Mouse (Mus musculus) neural tube, embryonic 14.5 days (tissue): Measurements from ENCODE around the gene Sdhaf4. TPM values are rescaled to one million over a fixed set of nuclear protein-coding genes. Genes with fewer than 3 reads are reported as not detected.
"Not testable (repeated sequence)": the region's sequence is repeated elsewhere in the genome, so short reads cannot be mapped to it uniquely, and the experiment has no call there.

ENCODE experiments used
- ATAC-seq: fragments of 200-750 bp; cut with Nextera tagmentation; 2 replicates; pipeline ENCODE4 v1.8.0; 2017; ENCODE audit warnings: low read depth, mild to moderate bottlenecking, moderate TSS enrichment, moderate library complexity
- H3K27ac ChIP-seq: fragments of 300-500 bp; sonication (generic); 2 replicates; pipeline ENCODE4 v1.5.1; 2014; ENCODE audit warnings: low read depth, mild to moderate bottlenecking, control low read depth, low read length, moderate library complexity, mixed read lengths
- H3K27me3 ChIP-seq: fragments of 300-500 bp; sonication (generic); 2 replicates; pipeline ENCODE4 v1.6.1; 2014; ENCODE audit warnings: low read length; ENCODE audit not compliant: control insufficient read depth, insufficient read depth
- H3K36me3 ChIP-seq: fragments of 300-500 bp; sonication (generic); 2 replicates; pipeline ENCODE4 v1.6.1; 2014; ENCODE audit warnings: low read length, mixed read lengths; ENCODE audit not compliant: control insufficient read depth, insufficient read depth
- H3K4me1 ChIP-seq: fragments of 300-500 bp; sonication (generic); 2 replicates; pipeline ENCODE4 v1.6.1; 2014; ENCODE audit warnings: low read length; ENCODE audit not compliant: control insufficient read depth, insufficient read depth
- H3K4me2 ChIP-seq: fragments of 300-500 bp; sonication (generic); 2 replicates; pipeline ENCODE4 v1.6.1; 2014; ENCODE audit warnings: mild to moderate bottlenecking, low read depth, low read length, control low read depth
- H3K4me3 ChIP-seq: fragments of 300-500 bp; sonication (generic); 2 replicates; pipeline ENCODE4 v1.5.1; 2014; ENCODE audit warnings: low read depth, low read length, control low read depth, mixed read lengths
- H3K9ac ChIP-seq: fragments of 300-500 bp; sonication (generic); replicated peaks from 2 replicates; pipeline ENCODE4 v1.6.1; 2014; ENCODE audit warnings: low read depth, mild to moderate bottlenecking, control low read depth, low read length, mixed read lengths
- H3K9me3 ChIP-seq: fragments of 300-500 bp; sonication (generic); 2 replicates; pipeline ENCODE4 v1.6.1; 2016; ENCODE audit warnings: low read length; ENCODE audit not compliant: control insufficient read depth
- WGBS: fragments of 180-500 bp; shearing (Covaris S2); extraction: QIAGEN DNeasy Blood & Tissue Kit; methylation state at CpG from one replicate; pipeline ENCODE4 v1.1.7; 2014; 5-methylcytosine and 5-hydroxymethylcytosine counted together
- polyA plus RNA-seq: library from polyadenylated mRNA; unstranded; fragments of >200 nt; fragmentation: Nextera tagmentation; extraction: Ambion mirVana; gene quantifications from 2 replicates; pipeline ENCODE4 v1.2.1, GENCODE M21; 2014

Gene Sdhaf4
- polyA plus RNA-seq, 1 experiment from 2014 or later = 108 TPM

DNA sequence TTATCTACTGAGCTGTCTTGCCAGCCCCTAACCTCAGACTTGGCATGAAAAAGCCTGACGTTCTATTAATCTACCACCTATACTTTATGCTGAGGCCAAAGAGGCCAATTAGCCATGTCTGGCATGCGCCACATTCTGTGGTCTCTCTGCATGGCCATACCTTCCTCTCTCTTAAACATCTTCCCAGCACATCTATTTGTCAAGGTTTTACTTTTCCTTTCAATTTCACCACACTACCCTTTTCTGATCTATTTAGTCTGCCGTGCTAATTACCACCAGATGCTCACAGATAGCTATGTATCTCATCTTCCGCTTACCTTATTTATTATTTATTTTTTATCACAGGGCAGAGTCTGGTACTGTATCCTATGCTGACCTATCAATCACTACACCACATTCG, 6.1 kb downstream of the Sdhaf4 start:
- ATAC-seq = no peak
- no peaks in the 10 kb centered on the region for H3K9me3 ChIP-seq
- no peak overlapping the region for H3K4me2 ChIP-seq
- H3K4me1 ChIP-seq = peaks cover 4% of the 10 kb centered on the region
- H3K36me3 ChIP-seq = peaks cover 4% of the 10 kb centered on the region; the same call in 1 of the 2 replicates
- H3K4me3 ChIP-seq = no peak overlapping the region
- no peaks in the 10 kb centered on the region for H3K27me3 ChIP-seq
- no peak overlapping the region for H3K27ac ChIP-seq
- H3K9ac ChIP-seq = no peak overlapping the region
- WGBS = 90% methylated on average over 5 of the region's 5 CpGs

DNA sequence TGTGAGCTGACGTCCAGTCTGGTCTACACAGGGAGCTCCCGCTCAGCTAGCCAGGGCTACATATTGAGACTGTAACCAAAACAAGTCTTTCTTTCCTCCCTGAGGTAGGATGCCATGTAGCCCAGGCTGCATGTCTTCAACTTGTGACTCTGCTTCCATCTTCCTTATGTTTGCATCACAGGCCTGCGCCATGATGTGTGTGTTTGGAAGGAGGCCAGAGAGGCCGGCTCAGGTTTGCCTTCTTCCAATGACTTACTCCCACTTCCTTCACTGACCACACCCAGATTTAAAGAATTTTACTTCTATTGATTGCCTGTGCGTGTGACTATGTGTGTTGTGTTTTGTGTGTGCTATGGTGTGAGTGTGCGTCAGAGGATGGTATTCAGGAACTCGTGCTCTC, 6.6 kb downstream of the Sdhaf4 start:
- H3K9me3 ChIP-seq = no peaks in the 10 kb centered on the region
- no peak overlapping the region for H3K4me3 ChIP-seq
- WGBS = 98% methylated on average over 7 of the region's 7 CpGs
- H3K36me3 ChIP-seq = peaks cover 4% of the 10 kb centered on the region; the same call in 1 of the 2 replicates
- no peaks in the 10 kb centered on the region for H3K4me1 ChIP-seq
- H3K27ac ChIP-seq = no peak overlapping the region
- H3K4me2 ChIP-seq = no peak overlapping the region
- H3K9ac ChIP-seq = no peak overlapping the region
- no peak for ATAC-seq
- no peaks in the 10 kb centered on the region for H3K27me3 ChIP-seq

DNA sequence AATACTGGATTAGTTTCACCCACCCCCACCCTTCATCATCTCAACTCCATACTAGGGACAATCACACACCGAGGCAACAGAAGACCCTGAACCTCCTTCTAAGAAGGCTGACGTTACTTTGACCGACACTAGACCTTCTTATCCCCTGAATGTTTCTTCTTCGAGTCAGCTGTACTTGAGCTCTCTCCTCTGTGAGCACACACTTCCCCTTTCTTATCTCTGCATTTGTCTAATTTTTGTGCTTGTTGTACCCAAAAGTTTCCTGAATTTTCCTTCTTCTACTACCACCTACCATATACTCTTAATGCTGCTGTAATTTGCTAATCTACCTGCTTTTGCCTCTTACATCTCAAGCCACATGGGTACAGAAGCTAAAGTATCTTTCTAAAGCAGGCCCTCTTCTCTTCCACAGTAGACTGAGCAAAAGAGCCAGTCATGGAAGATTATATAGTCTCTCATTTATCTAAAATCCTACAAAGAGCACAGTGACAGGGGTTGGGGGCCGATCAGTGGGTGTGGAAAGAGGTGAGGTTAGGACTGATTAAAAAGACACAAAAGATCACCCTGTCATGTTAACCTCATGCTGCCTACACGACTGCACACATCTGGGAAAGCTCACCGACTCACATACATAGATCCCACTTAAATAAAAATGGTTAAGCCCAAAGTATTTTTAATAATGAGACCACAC, 7.2 kb downstream of the Sdhaf4 start:
- no peak overlapping the region for H3K4me2 ChIP-seq
- no peaks in the 10 kb centered on the region for H3K9me3 ChIP-seq
- 91% methylated on average over 7 of the region's 7 CpGs for WGBS
- ATAC-seq = no peak
- H3K4me1 ChIP-seq = no peaks in the 10 kb centered on the region
- no peak overlapping the region for H3K9ac ChIP-seq
- peaks cover 4% of the 10 kb centered on the region; the same call in 1 of the 2 replicates for H3K36me3 ChIP-seq
- no peaks in the 10 kb centered on the region for H3K27me3 ChIP-seq
- H3K27ac ChIP-seq = no peak overlapping the region
- no peak overlapping the region for H3K4me3 ChIP-seq

DNA sequence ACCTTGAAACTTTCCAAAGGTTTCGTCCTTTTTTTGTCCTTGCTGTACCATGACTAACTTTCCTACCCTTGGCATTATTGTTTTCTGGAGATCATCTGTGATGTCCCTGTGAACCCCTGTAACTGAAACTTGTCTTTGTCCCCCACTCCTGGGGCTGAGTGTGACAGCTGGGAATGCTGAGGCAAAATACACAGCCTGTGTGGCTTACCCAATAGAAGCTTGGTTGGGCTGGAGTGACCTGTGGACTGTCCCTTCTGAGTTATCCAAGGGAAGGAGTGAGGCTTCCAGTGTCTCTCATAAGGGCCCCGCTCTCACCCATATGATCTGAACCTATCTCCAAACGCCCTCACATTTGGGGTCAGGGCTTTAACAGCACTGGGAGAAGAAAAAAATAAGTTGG, 8.0 kb downstream of the Sdhaf4 start:
- Histone ChIP-seq H3K9ac (no peak overlapping the region), H3K4me2 (no peak overlapping the region), H3K27me3 (no peaks in the 10 kb centered on the region), H3K4me3 (no peak overlapping the region), H3K4me1 (no peaks in the 10 kb centered on the region), H3K36me3 (peaks cover 4% of the 10 kb centered on the region; the same call in 1 of the 2 replicates), H3K9me3 (no peaks in the 10 kb centered on the region), H3K27ac (no peak overlapping the region)
- WGBS = 95% methylated on average over 3 of the region's 3 CpGs
- no peak for ATAC-seq

DNA sequence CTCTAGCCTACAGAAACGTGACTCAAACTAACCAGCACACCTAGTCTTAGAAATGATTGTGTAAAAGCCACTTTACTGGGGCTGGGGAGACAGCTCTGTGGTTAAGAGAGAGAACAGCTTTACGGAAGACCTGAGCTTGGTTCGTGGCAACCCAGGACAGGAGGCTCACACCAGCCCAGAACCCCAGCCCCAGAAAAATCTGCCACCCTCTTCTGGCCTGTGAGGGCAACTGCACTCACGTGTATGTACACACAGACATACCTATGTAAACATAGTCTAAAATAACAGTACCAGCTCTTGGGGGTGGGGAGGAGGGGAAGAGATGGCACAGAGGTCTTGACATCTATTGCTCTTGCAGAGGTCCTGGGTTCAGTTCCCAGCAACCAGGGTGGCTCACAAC, 10.0 kb downstream of the Sdhaf4 start:
- H3K4me2 ChIP-seq = no peak overlapping the region
- H3K27me3 ChIP-seq = no peaks in the 10 kb centered on the region
- H3K4me1 ChIP-seq = no peaks in the 10 kb centered on the region
- H3K4me3 ChIP-seq = no peak overlapping the region
- WGBS = 91% methylated on average over 4 of the region's 4 CpGs
- no peak overlapping the region for H3K27ac ChIP-seq
- H3K36me3 ChIP-seq = peaks cover 4% of the 10 kb centered on the region; the same call in 1 of the 2 replicates
- ATAC-seq = no peak
- no peak overlapping the region for H3K9ac ChIP-seq
- no peaks in the 10 kb centered on the region for H3K9me3 ChIP-seq

DNA sequence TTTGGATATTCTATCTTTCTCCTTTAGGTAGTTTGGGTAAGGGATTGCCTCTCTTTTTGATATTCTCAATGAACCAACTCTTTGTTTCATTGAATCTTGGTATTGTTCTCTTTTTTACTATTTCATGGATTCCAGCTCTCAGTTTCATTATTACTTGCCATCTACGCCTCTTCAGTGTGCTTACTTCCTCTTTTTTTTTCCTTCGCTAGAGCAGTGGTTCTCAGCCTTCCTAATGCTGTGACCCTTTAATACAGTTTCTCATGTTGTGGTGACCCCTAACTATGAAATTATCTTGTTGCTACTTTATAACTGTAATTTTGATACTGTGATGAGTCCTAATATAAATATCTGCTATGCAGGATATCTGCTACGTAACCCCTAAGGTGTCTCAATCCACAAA, 22.3 kb downstream of the Sdhaf4 start:
- H3K9ac ChIP-seq = no peak overlapping the region
- H3K4me1 ChIP-seq = no peaks in the 10 kb centered on the region
- no peaks in the 10 kb centered on the region for H3K27me3 ChIP-seq
- no peaks in the 10 kb centered on the region for H3K9me3 ChIP-seq
- no peak overlapping the region for H3K4me2 ChIP-seq
- H3K36me3 ChIP-seq = no peaks in the 10 kb centered on the region
- no peak overlapping the region for H3K4me3 ChIP-seq
- no peak overlapping the region for H3K27ac ChIP-seq
- no peak for ATAC-seq
- WGBS = 92% methylated on average over 3 of the region's 3 CpGs

DNA sequence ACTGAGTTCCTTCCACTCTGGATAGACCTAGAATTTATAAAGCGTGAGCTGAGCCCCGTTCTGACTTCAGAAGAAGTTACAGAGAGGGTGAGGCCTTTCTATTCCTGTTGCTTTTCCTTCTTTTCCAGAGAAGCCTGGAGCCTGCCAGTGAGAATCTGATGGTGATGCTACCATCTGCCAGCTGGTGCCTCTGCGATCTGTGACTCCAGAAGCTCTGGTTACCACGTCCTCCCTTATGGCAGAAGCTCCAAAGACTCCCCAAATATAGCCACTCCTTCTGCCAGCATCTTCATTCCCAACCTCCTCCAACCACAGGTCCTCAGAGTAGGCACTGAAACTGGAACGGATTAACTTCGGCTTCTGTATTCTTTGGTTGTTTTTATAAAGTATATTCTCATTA, 27.2 kb downstream of the Sdhaf4 start:
- H3K36me3 ChIP-seq = no peaks in the 10 kb centered on the region
- H3K27me3 ChIP-seq = no peaks in the 10 kb centered on the region
- no peak for ATAC-seq
- H3K4me2 ChIP-seq = no peak overlapping the region
- H3K27ac ChIP-seq = no peak overlapping the region
- H3K9me3 ChIP-seq = no peaks in the 10 kb centered on the region
- H3K4me1 ChIP-seq = no peaks in the 10 kb centered on the region
- no peak overlapping the region for H3K4me3 ChIP-seq
- no peak overlapping the region for H3K9ac ChIP-seq
- WGBS = 88% methylated on average over 6 of the region's 6 CpGs

DNA sequence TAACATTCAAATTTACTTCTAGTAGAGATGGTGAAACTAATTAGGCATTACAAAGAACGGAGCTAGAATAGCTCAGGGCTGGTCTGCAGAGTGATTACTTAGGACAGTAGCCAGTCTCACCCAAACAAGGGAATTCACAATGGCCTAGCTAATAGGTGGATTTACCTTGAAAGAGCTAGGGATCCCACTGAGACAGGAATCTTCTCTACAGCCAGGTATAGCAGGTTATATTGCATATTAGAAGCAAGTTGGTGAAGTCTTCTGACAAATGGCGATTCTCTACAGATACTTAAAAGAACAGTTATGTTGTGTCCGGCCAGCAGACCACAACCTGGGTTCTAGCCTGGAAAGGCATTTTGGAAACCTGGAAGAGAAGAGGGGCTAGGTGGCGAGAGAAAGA, 34.3 kb downstream of the Sdhaf4 start:
- H3K4me1 ChIP-seq, H3K27me3 ChIP-seq, H3K27ac ChIP-seq, H3K4me3 ChIP-seq, H3K4me2 ChIP-seq, ATAC-seq, H3K36me3 ChIP-seq, H3K9ac ChIP-seq, H3K9me3 ChIP-seq: not testable (repeated sequence)
- 88% methylated on average over 3 of the region's 4 CpGs for WGBS

DNA sequence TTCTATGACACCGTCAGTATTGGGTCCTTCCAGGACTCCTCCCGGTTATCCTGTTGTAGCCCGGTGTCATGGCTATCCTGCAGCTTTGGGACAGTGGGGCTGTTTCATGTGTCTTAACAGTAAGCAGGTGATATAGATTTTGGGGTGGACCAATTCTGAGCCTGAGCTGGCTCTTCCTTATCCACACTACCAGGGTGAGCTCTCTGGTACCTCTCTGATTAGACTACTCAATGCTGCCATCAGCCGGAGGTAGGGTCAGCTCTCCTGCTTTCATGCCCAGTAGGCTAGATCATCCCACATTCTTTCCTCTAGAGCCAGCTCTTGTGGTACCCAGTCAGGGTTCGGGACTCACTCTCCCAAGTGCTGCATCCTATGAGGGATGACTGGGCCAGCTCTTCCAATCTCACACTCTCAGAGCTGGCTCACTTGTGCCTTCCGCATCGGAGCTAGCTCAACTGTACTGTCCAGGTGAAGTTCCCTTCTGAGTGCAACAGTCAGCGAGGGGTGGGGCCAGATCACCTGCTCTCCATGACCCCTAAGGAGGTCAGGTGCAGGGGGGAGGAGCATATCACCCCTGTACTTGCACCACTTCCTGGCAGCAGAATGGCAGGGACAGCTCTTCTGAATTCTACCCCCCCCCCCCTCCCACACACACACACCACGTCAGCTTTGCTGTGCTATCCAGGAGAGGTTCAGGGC, 37.3 kb downstream of the Sdhaf4 start:
- Histone ChIP-seq H3K36me3 (no peaks in the 10 kb centered on the region), H3K4me2 (no peak overlapping the region), H3K27me3 (no peaks in the 10 kb centered on the region), H3K4me1 (no peaks in the 10 kb centered on the region), H3K9me3 (no peaks in the 10 kb centered on the region), H3K4me3 (no peak overlapping the region), H3K27ac (no peak overlapping the region), H3K9ac (no peak overlapping the region)
- 86% methylated on average over 9 of the region's 9 CpGs for WGBS
- no peak for ATAC-seq
